Mouse (Mus musculus) CD8-positive naive resting alpha-beta T cell, adult 2 months (primary cell): Measurements from ENCODE around the gene En2.

Experiments
- DNase-seq, 2 experiments: peaks; one replicate each; pipeline ENCODE4 v3.0.0; 2022; ENCODE audit warnings: low read depth in 2 of 2, low spot score in 2 of 2

En2 gene

DNA sequence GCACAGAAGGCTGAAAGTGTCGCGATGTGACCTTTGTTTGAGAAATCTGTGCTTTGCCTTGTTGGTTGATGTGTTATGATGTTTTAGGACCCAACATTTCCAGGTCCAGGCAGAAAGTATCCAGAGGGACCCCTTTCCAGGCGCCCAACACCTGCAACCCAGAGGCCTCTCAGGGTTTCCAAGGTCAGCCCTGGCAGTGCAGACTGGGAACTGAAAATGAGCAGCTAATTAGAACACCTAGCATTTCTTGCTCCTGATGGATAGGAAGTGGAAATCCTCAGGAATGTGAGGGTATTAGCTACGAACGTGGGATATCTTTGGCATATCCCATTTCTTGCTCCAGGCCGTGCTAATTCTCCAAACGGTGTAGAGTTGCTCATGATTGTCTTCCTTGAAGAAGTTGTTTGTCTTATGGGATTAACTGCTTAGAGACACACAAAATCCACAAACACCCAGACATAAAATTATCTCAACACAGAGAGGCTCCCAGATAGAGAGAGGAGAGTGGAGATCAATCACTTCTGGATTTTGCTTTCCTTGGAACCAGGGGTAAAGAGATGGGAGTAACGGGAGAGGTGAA, 5.5 kb upstream of the En2 start:
- no peak for DNase-seq

DNA sequence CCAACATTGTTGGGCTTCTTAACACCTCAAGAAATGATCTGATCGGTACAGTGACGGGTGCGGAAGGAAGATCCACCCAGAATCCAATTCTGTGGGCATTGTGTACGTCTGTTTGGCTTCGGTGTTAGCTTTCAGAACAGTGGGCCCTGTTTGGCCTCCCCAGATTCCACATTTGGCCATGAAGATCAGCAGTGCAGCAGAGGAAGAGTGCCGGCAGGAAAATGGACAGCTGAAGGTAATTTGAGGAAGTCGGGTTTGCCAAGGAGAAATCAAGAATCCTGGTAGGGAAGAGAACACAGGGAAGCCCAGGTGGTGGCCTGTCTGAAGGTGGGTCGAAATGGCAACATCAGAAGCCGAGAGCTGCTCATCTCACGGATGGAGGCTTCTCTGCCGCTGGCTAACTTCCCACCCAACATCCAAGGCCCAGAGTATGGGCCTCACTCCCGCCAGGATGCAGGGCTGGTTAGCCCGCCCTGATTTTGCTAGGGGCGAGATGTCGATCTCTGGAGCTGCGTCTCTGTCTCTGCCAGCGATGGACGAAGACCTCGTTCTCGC, 4.0 kb upstream of the En2 start:
- DNase-seq: no peak

DNA sequence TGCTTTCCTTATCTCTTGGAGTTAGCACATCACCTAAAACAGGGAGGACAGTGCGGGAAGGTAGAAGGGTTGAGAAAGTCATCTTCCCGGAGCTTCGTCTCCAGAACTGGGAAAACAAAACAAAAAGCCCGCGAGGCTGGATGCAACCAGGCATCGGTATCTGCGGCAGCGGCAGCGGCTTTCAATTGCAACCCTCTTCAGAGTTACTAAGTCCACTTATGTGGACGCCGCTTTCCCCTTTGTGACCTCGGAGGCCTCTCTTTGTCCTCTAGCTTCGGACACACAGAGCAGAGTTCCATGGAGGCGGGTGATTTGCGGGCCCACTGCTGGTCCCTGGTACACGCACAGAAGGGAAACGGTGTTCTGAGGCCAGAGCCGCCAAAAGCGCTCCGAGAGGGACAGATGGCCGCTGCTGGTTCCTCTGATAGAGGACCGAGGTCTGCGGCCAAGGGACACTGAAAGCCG, 3.5 kb upstream of the En2 start:
- DNase-seq: no peak

DNA sequence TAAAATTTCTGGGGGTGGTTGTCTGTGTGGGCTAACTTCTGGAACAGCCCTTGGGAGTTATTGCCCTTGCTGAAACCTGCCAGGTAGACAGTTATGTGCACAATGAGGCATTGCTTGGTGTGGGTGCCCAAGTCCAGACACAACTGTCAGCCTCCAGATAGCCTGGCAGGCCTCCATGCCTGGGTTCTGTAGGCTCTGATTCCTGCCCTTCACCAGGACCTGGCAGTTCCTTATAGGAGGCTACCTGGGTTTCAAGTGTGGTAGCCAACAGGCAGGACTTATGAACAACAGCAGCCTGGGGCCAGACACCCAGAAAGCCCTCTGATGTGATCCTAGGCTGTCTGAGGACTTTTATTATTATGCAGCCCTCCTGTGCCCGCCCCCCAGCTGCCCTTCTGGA, 1.6 kb upstream of the En2 start:
- DNase-seq: no peak

DNA sequence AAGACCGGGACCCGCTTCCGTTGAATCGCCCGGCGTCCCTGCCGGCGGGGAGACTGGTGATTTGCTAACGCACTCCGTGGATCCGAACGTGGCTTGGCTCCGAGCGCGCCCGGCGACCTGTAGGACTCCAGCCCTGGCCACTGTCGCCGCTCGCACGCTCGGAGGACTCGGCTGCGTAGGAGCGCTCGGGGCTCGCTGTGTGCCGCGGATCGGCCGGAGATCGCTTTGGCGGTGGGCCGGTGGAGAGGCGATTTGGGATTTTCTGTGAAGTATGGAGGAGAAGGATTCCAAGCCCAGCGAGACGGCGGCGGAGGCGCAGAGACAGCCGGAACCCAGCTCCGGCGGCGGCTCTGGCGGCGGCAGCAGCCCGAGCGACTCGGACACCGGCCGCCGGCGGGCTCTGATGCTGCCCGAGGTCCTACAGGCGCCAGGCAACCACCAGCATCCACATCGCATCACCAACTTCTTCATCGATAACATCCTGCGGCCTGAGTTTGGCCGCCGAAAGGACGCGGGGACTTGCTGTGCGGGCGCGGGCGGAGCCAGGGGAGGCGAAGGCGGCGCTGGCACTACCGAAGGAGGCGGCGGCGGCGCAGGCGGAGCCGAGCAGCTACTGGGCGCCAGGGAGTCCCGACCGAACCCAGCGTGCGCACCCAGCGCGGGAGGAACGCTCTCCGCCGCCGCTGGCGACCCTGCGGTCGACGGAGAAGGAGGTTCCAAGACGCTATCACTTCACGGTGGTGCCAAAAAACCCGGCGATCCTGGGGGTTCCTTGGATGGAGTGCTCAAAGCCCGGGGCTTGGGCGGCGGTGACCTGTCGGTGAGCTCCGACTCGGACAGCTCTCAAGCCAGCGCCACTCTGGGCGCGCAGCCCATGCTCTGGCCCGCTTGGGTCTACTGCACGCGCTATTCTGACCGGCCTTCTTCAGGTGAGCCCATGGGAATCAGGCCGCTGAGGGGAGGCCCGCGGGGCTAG, 1.1 kb downstream of the En2 start:
- DNase-seq: no peak

DNA sequence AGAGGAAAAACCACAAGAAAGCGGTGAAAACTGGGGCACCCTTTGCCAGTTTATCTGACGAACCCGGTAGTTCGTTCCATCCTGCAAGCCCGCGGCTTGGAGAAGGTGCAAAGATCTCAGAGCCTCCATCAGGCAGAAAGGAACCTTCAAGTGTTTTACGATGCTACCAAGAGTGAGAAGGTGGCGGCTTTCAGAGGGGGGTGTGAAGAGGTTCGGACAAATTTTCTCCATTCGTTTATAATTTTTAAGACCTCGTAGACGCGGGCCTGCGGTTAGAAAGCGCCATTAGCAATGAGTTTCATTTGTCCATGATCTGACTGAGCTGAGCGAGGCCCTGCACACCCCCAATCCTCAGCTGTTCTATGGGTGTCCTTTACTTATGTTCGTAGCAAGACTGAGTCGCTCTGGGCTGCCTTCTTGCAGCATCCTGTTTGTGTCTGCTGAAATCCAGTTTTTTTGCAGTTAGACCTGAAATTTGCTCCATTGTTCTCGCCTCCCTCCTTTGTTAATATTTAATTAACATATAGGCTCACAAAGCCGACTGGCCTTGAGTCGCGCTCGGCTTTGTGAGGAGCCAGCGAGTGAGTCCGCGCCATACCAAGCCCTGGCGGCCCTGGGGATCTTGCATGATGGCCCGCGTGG, 2.2 kb downstream of the En2 start:
- DNase-seq: no peak

DNA sequence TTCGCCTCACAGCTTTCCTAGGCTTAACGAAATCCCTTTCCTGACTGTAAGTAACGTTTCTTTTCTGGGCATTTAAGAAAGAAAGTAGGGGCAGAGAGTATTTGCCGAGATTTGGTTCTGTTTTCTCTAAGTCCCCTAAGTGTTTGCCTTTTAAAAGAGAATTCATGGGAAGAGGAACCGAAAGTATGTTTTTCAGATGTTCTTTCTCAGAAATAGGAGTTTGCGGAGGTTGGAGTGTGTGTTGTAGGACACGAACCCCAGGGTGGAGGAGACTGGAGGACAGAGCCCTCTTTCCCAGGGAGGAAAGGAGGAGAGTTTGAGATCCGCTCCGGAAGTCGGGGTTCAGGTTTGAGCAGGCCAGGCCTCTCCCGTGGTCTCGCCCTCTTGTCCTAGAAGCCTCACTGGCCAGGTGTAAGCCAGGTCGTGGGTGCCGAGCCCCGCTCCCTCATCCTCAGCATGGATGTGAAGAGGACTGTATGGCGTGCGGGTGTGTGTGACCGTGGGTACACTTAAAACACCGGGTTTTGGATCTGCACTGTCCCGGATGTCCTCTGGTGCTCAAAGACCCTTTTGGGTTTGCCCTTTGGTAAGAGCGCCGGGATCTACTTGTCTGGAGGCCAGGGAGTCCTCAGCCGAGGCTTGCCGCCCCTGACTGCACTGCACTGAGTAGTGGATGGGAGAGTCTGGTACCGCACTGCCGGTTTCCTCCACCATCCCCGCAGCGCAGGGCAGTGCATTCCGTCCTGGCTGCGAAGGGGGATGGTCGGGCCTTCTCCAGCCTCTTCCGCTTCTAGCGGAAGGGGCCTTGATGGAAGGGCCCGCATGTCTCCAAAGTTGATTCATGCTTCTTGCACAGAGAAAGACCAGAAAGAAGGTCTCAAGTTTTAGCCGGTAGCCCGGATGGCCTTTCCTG, 3.0 kb downstream of the En2 start:
- DNase-seq: no peak

DNA sequence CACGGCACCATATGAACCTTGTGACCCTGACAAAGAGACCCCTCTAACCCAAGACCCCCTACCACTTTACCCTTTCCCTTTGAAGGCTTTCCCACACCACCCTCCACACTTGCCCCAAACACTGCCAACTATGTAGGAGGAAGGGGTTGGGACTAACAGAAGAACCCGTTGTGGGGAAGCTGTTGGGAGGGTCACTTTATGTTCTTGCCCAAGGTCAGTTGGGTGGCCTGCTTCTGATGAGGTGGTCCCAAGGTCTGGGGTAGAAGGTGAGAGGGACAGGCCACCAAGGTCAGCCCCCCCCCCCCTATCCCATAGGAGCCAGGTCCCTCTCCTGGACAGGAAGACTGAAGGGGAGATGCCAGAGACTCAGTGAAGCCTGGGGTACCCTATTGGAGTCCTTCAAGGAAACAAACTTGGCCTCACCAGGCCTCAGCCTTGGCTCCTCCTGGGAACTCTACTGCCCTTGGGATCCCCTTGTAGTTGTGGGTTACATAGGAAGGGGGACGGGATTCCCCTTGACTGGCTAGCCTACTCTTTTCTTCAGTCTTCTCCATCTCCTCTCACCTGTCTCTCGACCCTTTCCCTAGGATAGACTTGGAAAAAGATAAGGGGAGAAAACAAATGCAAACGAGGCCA, 3.8 kb downstream of the En2 start:
- DNase-seq: no peak

DNA sequence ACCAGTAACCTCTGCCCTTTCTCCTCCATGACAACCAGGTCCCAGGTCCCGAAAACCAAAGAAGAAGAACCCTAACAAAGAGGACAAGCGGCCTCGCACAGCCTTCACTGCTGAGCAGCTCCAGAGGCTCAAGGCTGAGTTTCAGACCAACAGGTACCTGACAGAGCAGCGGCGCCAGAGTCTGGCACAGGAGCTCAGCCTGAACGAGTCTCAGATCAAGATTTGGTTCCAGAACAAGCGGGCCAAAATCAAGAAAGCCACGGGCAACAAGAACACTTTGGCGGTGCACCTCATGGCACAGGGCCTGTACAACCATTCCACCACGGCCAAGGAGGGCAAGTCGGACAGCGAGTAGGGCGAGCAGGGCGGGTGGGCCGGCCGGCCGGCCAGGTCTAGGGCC, 4.6 kb downstream of the En2 start:
- no peak for DNase-seq

DNA sequence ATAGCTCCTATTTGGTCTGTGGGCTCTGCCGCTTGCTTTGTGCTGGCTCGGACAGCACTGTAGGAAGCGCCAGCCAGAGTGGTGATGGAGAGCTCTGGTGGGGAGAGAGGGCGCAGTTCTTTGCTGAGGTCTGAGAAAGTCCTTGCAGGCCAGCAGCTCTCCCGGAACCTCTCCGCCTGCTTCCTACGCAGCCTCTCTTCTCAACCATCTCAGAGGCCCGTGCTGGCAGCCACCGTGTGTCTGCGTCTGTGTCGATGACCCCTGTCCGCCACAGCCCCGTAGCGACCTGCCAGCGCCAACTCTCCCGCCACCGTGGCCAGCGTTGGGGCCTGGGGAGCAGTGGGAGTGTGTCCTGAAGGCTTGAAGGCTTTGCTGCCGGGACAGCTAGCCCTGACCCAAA, 5.4 kb downstream of the En2 start:
- no peak for DNase-seq

DNA sequence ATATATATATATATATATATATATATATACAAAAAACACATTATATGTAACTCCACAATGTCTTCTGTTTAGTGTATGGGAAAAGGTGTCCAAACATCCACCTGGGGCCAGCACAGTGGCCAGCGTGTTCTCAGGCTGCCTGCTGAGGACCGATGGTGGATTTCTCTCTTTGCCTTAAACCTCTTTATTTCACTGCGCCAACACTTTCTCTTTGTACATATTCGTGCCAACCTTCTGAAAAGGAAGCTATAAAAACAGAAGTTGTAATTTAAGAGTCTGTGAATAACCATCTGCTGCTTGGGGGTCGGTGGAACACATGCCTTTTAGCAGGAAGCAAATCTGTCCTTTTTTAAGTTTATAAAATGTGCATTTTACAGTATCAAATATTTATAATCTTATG, 6.2 kb downstream of the En2 start:
- DNase-seq: no peak

DNA sequence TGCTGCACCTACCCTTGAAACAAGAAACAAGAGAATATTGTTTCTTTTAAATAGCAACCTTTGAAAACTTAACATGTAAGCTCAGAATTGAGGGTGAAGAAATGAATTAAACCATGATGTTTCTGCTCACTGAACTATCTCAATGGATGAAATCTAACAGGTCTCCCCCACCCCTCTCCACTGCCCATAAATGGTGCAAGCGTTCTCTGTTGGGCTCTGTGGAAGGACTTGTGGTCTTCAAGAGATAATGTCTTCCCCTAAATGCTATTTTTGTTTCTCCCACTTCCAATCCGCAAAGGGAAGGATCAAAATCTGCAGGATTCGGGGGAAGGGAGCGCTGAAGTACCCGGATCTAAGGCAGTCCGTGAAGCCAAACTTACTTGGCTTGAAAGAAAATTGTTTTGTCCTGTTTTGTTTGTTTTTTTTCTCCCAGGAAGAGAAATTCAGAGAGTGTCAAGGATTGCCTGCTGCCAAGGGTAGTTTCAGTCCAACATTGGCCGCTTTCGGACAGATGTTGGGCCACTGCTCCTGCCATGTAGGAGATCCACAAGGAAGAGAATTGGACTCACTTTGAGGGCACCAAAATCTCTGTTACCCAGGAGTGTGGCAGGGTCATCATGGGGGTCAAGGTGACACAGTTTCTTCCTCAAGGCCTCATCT, 6.9 kb downstream of the En2 start:
- DNase-seq: no peak

DNA sequence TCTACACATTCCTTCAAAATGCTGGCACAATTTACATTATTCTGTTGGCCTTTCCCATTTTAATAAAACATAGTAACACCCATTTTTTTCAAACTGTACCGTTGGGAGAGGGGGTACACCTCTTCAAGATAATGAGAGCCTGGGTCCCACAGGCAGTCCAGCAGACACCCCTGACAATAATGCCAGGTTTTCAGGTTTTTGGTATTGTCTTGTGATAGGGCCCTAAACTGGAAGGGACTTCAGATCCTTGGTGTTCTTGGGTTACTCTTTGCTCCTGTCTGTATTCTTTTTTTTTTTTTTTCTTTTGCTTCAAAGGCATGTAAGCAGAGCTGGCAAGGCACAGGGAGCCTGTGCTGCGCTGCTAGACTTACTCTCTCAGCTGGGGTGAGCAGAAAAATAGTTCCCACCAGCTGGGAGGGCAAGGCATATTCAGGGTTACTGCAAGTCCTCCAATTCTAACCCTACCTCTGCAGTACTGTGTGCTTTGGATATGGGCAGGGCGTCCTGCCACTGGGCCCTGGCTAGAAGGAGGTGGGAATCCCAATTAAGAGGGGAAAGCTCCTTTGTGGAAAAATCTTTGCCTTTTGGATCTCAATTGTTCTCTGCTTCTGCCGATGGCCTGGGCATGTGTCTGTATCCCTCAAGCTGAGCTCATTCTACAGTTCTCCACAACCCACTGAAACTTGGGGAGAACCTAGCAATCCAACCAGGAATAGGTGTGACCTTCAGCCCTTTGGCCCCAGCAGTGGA, 7.6 kb downstream of the En2 start:
- DNase-seq: no peak

DNA sequence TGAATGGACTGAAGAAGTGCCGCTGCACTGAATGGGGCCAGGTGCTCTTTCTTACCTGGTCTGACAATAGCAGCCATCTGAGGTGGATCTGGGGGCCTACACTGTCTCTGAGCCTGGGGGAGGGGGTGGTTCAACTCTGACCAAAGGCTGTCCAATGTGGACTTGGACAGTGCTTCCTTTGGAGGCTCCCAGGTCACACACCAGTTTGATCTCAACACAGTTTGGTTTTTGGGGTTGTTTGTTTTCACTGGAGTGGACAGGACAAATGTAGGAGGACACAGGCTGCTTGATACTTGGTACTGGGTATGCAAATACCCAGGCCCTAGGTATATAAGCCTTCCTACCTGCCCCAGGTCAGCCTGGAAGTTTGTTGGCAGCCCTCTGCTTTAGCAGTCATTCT, 8.2 kb downstream of the En2 start:
- DNase-seq: no peak

DNA sequence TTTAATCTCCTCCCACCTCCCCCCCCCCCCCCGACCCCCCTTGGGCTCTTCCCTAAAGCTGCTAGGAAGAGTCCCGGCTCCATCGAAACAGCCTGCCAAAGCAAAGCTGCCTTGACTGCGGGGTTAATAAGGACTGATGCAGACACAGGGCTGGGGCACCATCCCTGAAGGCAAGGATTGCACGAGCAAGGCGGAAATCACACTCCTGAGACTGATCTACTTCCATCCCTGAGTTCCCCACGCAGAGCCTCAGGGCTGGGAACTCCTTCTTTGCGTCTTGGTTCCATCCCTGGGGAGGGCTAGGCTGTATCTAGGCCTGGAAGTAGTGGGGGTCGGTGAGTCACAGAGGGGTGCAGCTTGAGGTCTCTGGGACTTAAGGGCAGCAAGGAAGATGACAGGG, 8.6 kb downstream of the En2 start:
- no peak for DNase-seq

DNA sequence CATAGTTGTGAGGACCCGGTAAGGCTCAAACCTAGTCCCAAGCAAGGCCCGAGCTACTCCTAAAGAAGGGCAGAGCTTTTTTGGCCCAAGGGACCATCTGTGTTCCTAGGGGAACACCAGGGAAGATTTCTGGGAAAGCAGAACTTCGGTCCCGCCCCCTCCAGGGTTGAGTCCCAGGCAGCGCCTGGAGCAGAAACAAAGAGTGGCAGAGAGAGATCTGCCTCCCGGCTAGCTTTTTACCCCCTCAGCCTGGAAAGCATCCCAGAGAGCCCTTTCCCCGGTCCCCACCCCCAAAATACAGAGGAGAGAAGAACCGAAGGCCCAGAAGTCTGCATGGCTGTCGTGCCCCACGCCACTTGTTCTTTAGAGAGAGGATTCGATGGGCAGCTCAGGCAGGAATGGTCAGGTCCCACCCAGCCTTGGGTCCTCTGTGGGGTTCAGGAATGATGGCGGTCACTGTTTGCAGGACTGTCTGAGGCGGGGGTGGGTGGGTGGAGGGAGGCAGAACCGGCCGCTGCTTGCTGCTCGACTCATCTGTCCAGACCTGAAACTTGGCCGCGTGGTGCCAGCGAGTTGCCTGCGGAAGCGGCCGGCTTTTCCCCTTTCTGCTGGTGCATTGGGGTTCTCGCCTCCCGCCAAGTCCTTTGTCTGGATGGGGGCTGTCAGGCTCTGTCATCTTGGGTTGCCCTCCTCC, 9.5 kb downstream of the En2 start:
- DNase-seq: no peak

DNA sequence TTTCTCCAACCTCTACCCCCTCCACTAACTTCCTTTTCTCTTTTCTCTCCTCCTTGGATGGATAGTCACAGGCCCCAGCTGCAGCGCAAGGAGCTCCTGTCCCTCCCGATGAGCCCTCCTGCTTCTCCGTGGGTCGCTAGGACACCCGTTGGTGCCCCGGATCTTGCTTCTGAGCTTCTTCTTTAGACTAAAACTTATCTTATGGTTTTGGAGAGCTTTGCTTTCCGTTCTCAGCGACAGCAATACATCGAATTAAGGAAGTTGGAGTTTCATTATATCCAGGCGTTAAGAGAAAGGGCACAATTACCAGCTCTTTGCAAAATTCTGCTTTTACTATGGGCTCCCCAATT, 10.1 kb downstream of the En2 start:
- no peak for DNase-seq

DNA sequence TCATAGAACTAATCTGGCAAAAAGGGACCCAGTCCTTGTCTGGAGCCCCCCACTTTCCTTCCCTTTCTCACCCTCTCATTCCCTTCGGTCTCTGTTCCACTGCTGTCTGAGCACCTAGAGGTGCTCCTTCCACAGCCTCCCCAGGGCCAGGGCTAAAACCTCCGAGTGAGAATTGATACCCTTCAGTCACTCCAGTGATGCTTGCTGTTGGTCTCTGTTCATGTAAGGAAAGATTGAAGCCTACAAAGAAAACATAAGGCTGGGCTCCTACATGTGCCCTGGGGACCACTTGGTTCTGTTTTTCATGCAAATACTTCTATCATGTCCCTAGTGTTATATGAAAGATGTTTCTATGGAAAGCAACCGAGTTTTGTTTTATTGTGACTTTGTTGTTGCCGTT, 10.5 kb downstream of the En2 start:
- no peak for DNase-seq

DNA sequence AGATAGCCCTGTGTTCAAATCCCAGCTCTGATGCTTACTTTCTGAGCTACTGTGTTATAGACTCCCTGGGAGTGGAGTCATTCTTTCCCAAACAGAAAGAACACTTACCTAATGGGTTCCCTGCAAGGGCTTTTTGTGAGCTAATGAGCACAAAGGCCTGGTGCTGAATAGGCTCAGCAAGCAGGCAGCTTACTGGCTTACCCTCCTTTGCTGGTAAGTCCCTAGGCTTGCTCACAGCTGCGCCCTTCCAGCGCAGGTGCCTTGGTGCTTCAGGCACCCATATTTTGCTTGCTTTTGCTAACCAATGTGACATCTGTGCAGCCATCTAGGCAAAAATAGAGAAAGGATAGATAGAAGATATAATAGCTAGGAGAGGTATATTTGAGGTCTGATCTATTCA, 11.1 kb downstream of the En2 start:
- no peak for DNase-seq
